Mouse (Mus musculus) neural tube, embryonic 14.5 days (tissue): ENCODE measurements around the gene Shmt2. TPM values are rescaled to one million over a fixed set of nuclear protein-coding genes. Genes with fewer than 3 reads are reported as not detected.

ENCODE experiments used
- ATAC-seq: fragments of 200-750 bp; cut with Nextera tagmentation; 2 replicates; pipeline ENCODE4 v1.8.0; 2017; ENCODE audit warnings: low read depth, mild to moderate bottlenecking, moderate TSS enrichment, moderate library complexity
- H3K27ac ChIP-seq: fragments of 300-500 bp; sonication (generic); 2 replicates; pipeline ENCODE4 v1.5.1; 2014; ENCODE audit warnings: low read depth, mild to moderate bottlenecking, control low read depth, low read length, moderate library complexity, mixed read lengths
- H3K27me3 ChIP-seq: fragments of 300-500 bp; sonication (generic); 2 replicates; pipeline ENCODE4 v1.6.1; 2014; ENCODE audit warnings: low read length; ENCODE audit not compliant: control insufficient read depth, insufficient read depth
- H3K36me3 ChIP-seq: fragments of 300-500 bp; sonication (generic); 2 replicates; pipeline ENCODE4 v1.6.1; 2014; ENCODE audit warnings: low read length, mixed read lengths; ENCODE audit not compliant: control insufficient read depth, insufficient read depth
- H3K4me1 ChIP-seq: fragments of 300-500 bp; sonication (generic); 2 replicates; pipeline ENCODE4 v1.6.1; 2014; ENCODE audit warnings: low read length; ENCODE audit not compliant: control insufficient read depth, insufficient read depth
- H3K4me2 ChIP-seq: fragments of 300-500 bp; sonication (generic); 2 replicates; pipeline ENCODE4 v1.6.1; 2014; ENCODE audit warnings: mild to moderate bottlenecking, low read depth, low read length, control low read depth
- H3K4me3 ChIP-seq: fragments of 300-500 bp; sonication (generic); 2 replicates; pipeline ENCODE4 v1.5.1; 2014; ENCODE audit warnings: low read depth, low read length, control low read depth, mixed read lengths
- H3K9ac ChIP-seq: fragments of 300-500 bp; sonication (generic); replicated peaks from 2 replicates; pipeline ENCODE4 v1.6.1; 2014; ENCODE audit warnings: low read depth, mild to moderate bottlenecking, control low read depth, low read length, mixed read lengths
- H3K9me3 ChIP-seq: fragments of 300-500 bp; sonication (generic); 2 replicates; pipeline ENCODE4 v1.6.1; 2016; ENCODE audit warnings: low read length; ENCODE audit not compliant: control insufficient read depth
- WGBS: fragments of 180-500 bp; shearing (Covaris S2); extraction: QIAGEN DNeasy Blood & Tissue Kit; methylation state at CpG from one replicate; pipeline ENCODE4 v1.1.7; 2014; 5-methylcytosine and 5-hydroxymethylcytosine counted together
- polyA plus RNA-seq: library from polyadenylated mRNA; unstranded; fragments of >200 nt; fragmentation: Nextera tagmentation; extraction: Ambion mirVana; gene quantifications from 2 replicates; pipeline ENCODE4 v1.2.1, GENCODE M21; 2014

Shmt2 gene
- polyA plus RNA-seq, 1 experiment from 2014 or later = 46.8 TPM

GRCm38 (mm10) chr10:127510895-127511617 lies 11.2 kb downstream of the Shmt2 start:
- peak overlapping the region; percentile 80 for H3K9ac ChIP-seq
- peak overlapping the region; percentile 34 for H3K4me3 ChIP-seq
- H3K9me3 ChIP-seq = no peaks in the 10 kb centered on the region
- peak overlapping the region; percentile 90 for H3K4me2 ChIP-seq
- no peak for ATAC-seq
- H3K27me3 ChIP-seq = no peaks in the 10 kb centered on the region
- no peaks in the 10 kb centered on the region for H3K36me3 ChIP-seq
- H3K27ac ChIP-seq = peak overlapping the region; percentile 99
- 5% methylated on average over 11 of the region's 11 CpGs for WGBS
- H3K4me1 ChIP-seq = peaks cover 58% of the 10 kb centered on the region

- WGBS = 5% methylated on average over 17 of the region's 17 CpGs
- Histone ChIP-seq H3K4me3 (peak overlapping the region; percentile 32; the same call in 1 of the 2 replicates), H3K9ac (peak overlapping the region; percentile 57), H3K36me3 (no peaks in the 10 kb centered on the region), H3K27ac (peak overlapping the region; percentile 99), H3K9me3 (no peaks in the 10 kb centered on the region), H3K27me3 (no peaks in the 10 kb centered on the region), H3K4me2 (peak overlapping the region; percentile 63), H3K4me1 (peaks cover 58% of the 10 kb centered on the region)
- ATAC-seq = peak; percentile 9; the same call in 1 of the 2 replicates
Observed at GRCm38 (mm10) chr10:127509837-127510701, 12.2 kb downstream of the Shmt2 start.

DNA sequence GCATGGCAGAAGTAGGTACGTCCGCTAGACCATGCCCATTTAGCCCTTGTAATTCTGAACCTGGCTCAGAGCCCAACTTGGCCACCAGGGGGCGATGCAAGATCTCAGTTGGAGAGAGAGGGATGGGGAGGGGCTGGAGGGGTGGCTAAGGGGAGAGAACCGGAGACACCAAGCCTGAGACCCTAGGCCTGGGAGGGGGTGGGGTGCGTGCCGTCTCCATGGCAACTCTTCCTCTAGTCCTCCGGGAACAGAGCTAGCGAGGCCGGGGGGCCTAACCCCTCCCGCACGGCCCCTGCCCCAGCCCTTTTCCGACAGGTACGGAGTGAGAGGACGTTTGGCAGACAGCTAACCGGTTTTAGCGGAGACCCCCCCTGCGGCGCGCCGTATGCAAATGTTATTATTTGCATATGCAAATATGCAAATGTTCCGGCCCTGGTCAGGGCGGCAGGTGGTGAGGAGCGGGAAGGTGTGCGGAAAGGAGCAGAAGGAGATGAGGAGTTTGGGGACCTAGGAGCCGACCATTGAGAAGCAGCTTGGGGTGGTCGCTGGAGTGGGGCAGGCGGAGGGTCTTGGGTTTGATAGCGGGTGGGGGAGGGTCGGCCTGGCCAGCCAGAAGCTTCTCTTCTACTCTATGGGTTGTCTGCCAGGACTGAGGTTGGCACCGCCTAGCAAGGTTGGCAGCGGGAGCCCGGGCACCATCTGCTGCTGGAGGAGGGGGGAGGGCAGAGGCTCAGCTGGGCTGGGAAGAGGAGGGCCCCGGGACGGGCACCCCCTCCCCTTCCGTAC lies 13.0 kb downstream of the Shmt2 start:
- Histone ChIP-seq H3K9me3 (no peaks in the 10 kb centered on the region), H3K27me3 (no peaks in the 10 kb centered on the region), H3K9ac (peak overlapping the region; percentile 57), H3K4me3 (peak overlapping the region; percentile 32), H3K27ac (peak overlapping the region; percentile 99), H3K4me1 (peaks cover 58% of the 10 kb centered on the region), H3K4me2 (peak overlapping the region; percentile 63), H3K36me3 (no peaks in the 10 kb centered on the region)
- peak; percentile 72 for ATAC-seq
- under 1% methylated on average over 35 of the region's 35 CpGs for WGBS

- Histone ChIP-seq H3K9ac (no peak overlapping the region), H3K36me3 (no peaks in the 10 kb centered on the region; the same call in 1 of the 2 replicates), H3K4me3 (no peak overlapping the region; the same call in 1 of the 2 replicates), H3K27me3 (no peaks in the 10 kb centered on the region), H3K9me3 (no peaks in the 10 kb centered on the region), H3K4me1 (peaks cover 48% of the 10 kb centered on the region), H3K4me2 (peak overlapping the region; percentile 63; the same call in 1 of the 2 replicates), H3K27ac (0 out of 2 replicates have a peak overlapping the region, but pooled peaks have one; percentile 99)
- 3% methylated on average over 15 of the region's 15 CpGs for WGBS
- no peak for ATAC-seq
Observed at GRCm38 (mm10) chr10:127508239-127508638, 14.0 kb downstream of the Shmt2 start.

- no peak for ATAC-seq
- WGBS = 77% methylated on average over 13 of the region's 13 CpGs
- Histone ChIP-seq H3K27ac (no peak within 1 kb of the TSS), H3K27me3 (no peaks in the 10 kb centered on the region), H3K4me1 (no peaks in the 10 kb centered on the region), H3K9me3 (no peaks in the 10 kb centered on the region), H3K36me3 (peaks cover 35% of the 10 kb centered on the region), H3K4me2 (no peak within 1 kb of the TSS), H3K9ac (no peak within 1 kb of the TSS), H3K4me3 (no peak within 1 kb of the TSS)
Observed at GRCm38 (mm10) chr10:127500894-127501893, 21.1 kb downstream of the Shmt2 start, which contains the start of gene Stac3. Stac3 (plus strand) TSS chr10:127501686.

GRCm38 (mm10) chr10:127500042-127500441 lies 22.2 kb downstream of the Shmt2 start:
- Histone ChIP-seq H3K36me3 (peaks cover 44% of the 10 kb centered on the region), H3K9ac (no peak overlapping the region), H3K9me3 (no peaks in the 10 kb centered on the region), H3K27me3 (no peaks in the 10 kb centered on the region), H3K4me2 (no peak overlapping the region), H3K4me3 (no peak overlapping the region), H3K4me1 (no peaks in the 10 kb centered on the region), H3K27ac (no peak overlapping the region)
- ATAC-seq = no peak
- 91% methylated on average over 4 of the region's 4 CpGs for WGBS

DNA sequence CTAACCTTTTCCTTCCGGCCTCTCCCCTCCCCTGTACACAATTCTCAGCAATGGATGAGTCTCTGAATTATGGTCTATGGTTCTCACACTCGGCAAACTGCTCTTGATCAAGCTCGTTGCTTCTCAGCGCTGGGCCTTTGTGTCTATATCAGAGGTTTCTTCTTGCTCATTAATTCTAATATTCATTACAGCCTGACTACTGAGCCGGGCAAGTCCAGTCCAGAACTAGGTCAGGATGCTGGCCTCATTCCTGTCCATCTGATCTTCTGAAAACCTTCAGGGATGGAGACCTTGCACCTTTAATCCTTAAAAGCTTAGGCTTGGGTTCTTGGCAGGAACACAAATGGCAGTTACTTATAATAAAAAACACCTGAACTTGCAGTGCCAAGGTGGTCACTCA lies 22.7 kb downstream of the Shmt2 start:
- 78% methylated on average over 5 of the region's 5 CpGs for WGBS

GRCm38 (mm10) chr10:127496156-127496555 lies 26.1 kb downstream of the Shmt2 start:
- no peaks in the 10 kb centered on the region for H3K27me3 ChIP-seq
- H3K4me2 ChIP-seq = no peak overlapping the region
- H3K9me3 ChIP-seq = no peaks in the 10 kb centered on the region
- no peak overlapping the region for H3K4me3 ChIP-seq
- H3K9ac ChIP-seq = no peak overlapping the region
- no peak for ATAC-seq
- no peak overlapping the region for H3K27ac ChIP-seq
- peaks cover 53% of the 10 kb centered on the region for H3K36me3 ChIP-seq
- peaks cover 3% of the 10 kb centered on the region; the same call in 1 of the 2 replicates for H3K4me1 ChIP-seq
- WGBS = 96% methylated on average over 3 of the region's 3 CpGs

More for the DNA sequence above, 22.7 kb downstream of the Shmt2 start:
- Histone ChIP-seq H3K27me3 (no peaks in the 10 kb centered on the region), H3K27ac (no peak overlapping the region), H3K4me2 (no peak overlapping the region), H3K9me3 (no peaks in the 10 kb centered on the region), H3K36me3 (peaks cover 46% of the 10 kb centered on the region), H3K4me1 (no peaks in the 10 kb centered on the region), H3K9ac (no peak overlapping the region), H3K4me3 (no peak overlapping the region)
- no peak for ATAC-seq
